Mouse (Mus musculus) heart, embryonic 11.5 days (tissue): Measurements from ENCODE around the gene Epc2. TPM values are rescaled to one million over a fixed set of nuclear protein-coding genes. Genes with fewer than 3 reads are reported as not detected.

ENCODE experiments used
- ATAC-seq: fragments of 200-750 bp; cut with Nextera tagmentation; replicated peaks from 2 replicates; pipeline ENCODE4 v1.8.0; 2017; ENCODE audit warnings: moderate library complexity; ENCODE audit not compliant: insufficient number of reproducible peaks, low FRiP score, low TSS enrichment
- H3K27ac ChIP-seq: fragments of 300-500 bp; sonication (generic); 2 replicates; pipeline ENCODE4 v1.5.1; 2014; ENCODE audit warnings: mild to moderate bottlenecking, low read depth, low read length
- H3K27me3 ChIP-seq: fragments of 300-500 bp; sonication (generic); 2 replicates; pipeline ENCODE4 v1.6.1; 2014; ENCODE audit warnings: mild to moderate bottlenecking, low read length, mixed read lengths; ENCODE audit not compliant: control insufficient read depth, insufficient read depth
- H3K36me3 ChIP-seq: fragments of 300-500 bp; sonication (generic); 2 replicates; pipeline ENCODE4 v1.6.1; 2014; ENCODE audit warnings: mild to moderate bottlenecking, low read length, moderate library complexity, mixed read lengths; ENCODE audit not compliant: control insufficient read depth, insufficient read depth
- H3K4me1 ChIP-seq: fragments of 300-500 bp; sonication (generic); 2 replicates; pipeline ENCODE4 v1.6.1; 2014; ENCODE audit warnings: low read length; ENCODE audit not compliant: control insufficient read depth, insufficient read depth
- H3K4me2 ChIP-seq: fragments of 300-500 bp; sonication (generic); 2 replicates; pipeline ENCODE4 v1.6.1; 2014; ENCODE audit warnings: mild to moderate bottlenecking, moderate library complexity
- H3K4me3 ChIP-seq: fragments of 300-500 bp; sonication (generic); 2 replicates; pipeline ENCODE4 v1.5.1; 2014; ENCODE audit warnings: low read depth, low read length
- H3K9ac ChIP-seq: fragments of 300-500 bp; sonication (generic); 2 replicates; pipeline ENCODE4 v1.6.1; 2014; ENCODE audit warnings: mild to moderate bottlenecking, low read depth, low read length, moderate library complexity
- H3K9me3 ChIP-seq: fragments of 300-500 bp; sonication (generic); replicated peaks from 2 replicates; pipeline ENCODE4 v1.6.1; 2016; ENCODE audit warnings: low read length; ENCODE audit not compliant: control insufficient read depth
- WGBS: fragments of 180-500 bp; shearing (Covaris S2); extraction: QIAGEN DNeasy Blood & Tissue Kit; methylation state at CpG from one replicate; pipeline ENCODE4 v1.1.7; 2014; ENCODE audit not compliant: insufficient replicate concordance; 5-methylcytosine and 5-hydroxymethylcytosine counted together
- polyA plus RNA-seq: library from polyadenylated mRNA; unstranded; fragments of >200 nt; fragmentation: Nextera tagmentation; extraction: Ambion mirVana; gene quantifications from 2 replicates; pipeline ENCODE4 v1.2.1, GENCODE M21; 2014

Gene Epc2
- polyA plus RNA-seq, result 6.5 and 8.2 TPM in 2 replicates

DNA sequence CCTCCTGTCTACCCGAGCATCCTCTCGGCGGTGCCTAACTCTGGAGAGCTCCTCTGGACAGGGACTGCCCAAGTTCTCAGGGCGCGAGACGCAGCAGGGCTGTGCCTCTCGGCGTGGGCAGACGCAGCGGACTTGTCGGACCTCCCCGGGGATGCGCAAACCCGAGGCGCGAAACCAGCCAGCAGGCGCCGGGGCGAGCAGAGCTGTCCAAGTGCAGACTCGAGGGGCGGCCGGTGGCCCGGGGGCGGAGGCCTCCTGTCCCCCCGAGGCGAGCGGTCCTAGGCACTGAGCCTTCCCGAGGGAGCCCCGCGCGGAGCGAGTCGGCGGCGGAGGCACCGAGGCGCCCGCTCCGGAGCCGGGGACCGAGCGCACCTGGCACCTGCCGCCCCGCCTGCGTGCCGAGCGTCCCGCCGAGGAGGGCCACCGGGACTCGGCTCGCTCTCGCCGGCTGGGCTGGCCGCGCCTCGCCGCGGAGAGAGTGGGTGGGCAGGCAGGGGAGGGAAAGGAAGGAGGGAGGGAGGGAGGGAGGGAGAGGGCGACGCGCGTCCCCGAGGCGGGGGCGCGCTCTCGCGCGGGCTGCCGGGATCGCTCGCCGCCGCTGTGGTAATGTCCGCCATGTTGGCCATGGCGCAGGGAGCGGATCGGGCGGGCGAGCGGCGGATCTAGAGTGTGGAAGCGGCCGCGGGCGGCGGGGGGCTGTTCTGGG lies at the start of gene Epc2:
Gene Epc2, plus strand, starts transcription at position 556 of the 706 bp plus-strand sequence.
- ATAC-seq, result peak; percentile 87
- Histone ChIP-seq H3K4me3 (peak within 1 kb of the TSS; percentile 94), H3K9me3 (no peaks in the 10 kb centered on the region), H3K4me1 (no peaks in the 10 kb centered on the region; the same call in 1 of the 2 replicates), H3K4me2 (peak within 1 kb of the TSS; percentile 89), H3K36me3 (no peaks in the 10 kb centered on the region), H3K27me3 (no peaks in the 10 kb centered on the region), H3K27ac (peak within 1 kb of the TSS; percentile 99), H3K9ac (peak within 1 kb of the TSS; percentile 99)
- 0% methylated on average over 63 of the region's 88 CpGs for WGBS

GRCm38 (mm10) chr2:49405954-49406353 lies 45.3 kb upstream of the Epc2 start:
- H3K27me3 ChIP-seq, result no peaks in the 10 kb centered on the region
- 39% methylated on average over 2 of the region's 2 CpGs for WGBS
- no peak overlapping the region for H3K27ac ChIP-seq
- ATAC-seq, result no peak
- no peak overlapping the region for H3K4me3 ChIP-seq
- H3K4me2 ChIP-seq, result no peak overlapping the region
- no peaks in the 10 kb centered on the region for H3K9me3 ChIP-seq
- H3K9ac ChIP-seq, result no peak overlapping the region
- no peaks in the 10 kb centered on the region for H3K4me1 ChIP-seq
- H3K36me3 ChIP-seq, result no peaks in the 10 kb centered on the region

GRCm38 (mm10) chr2:49411685-49412084 lies 39.6 kb upstream of the Epc2 start:
- Histone ChIP-seq H3K36me3 (no peaks in the 10 kb centered on the region), H3K4me1 (no peaks in the 10 kb centered on the region), H3K9me3 (no peaks in the 10 kb centered on the region), H3K9ac (no peak overlapping the region), H3K4me2 (no peak overlapping the region), H3K27ac (no peak overlapping the region), H3K27me3 (no peaks in the 10 kb centered on the region), H3K4me3 (no peak overlapping the region)
- no peak for ATAC-seq
- WGBS, result 50% methylated on average over 5 of the region's 5 CpGs

GRCm38 (mm10) chr2:49412576-49412975 lies 38.7 kb upstream of the Epc2 start:
- no peak for ATAC-seq
- Histone ChIP-seq H3K27me3 (no peaks in the 10 kb centered on the region), H3K4me3 (no peak overlapping the region), H3K4me2 (no peak overlapping the region), H3K9me3 (no peaks in the 10 kb centered on the region), H3K9ac (no peak overlapping the region), H3K36me3 (no peaks in the 10 kb centered on the region), H3K27ac (no peak overlapping the region), H3K4me1 (no peaks in the 10 kb centered on the region)
- 76% methylated on average over 6 of the region's 6 CpGs for WGBS

- no peaks in the 10 kb centered on the region for H3K4me1 ChIP-seq
- H3K4me2 ChIP-seq, result no peak overlapping the region; the same call in 1 of the 2 replicates
- no peak overlapping the region for H3K4me3 ChIP-seq
- 47% methylated on average over 3 of the region's 3 CpGs for WGBS
- no peaks in the 10 kb centered on the region for H3K36me3 ChIP-seq
- no peaks in the 10 kb centered on the region for H3K9me3 ChIP-seq
- no peak overlapping the region for H3K27ac ChIP-seq
- no peaks in the 10 kb centered on the region for H3K27me3 ChIP-seq
- H3K9ac ChIP-seq, result no peak overlapping the region
- ATAC-seq, result no peak
Measured at GRCm38 (mm10) chr2:49415868-49416267, 35.4 kb upstream of the Epc2 start.

GRCm38 (mm10) chr2:49417018-49417604 lies 34.2 kb upstream of the Epc2 start:
- H3K27ac ChIP-seq, result no peak overlapping the region
- H3K4me3 ChIP-seq, result no peak overlapping the region
- WGBS, result 57% methylated on average over 10 of the region's 10 CpGs
- no peaks in the 10 kb centered on the region for H3K9me3 ChIP-seq
- H3K4me2 ChIP-seq, result no peak overlapping the region
- no peak for ATAC-seq
- no peaks in the 10 kb centered on the region for H3K36me3 ChIP-seq
- no peak overlapping the region for H3K9ac ChIP-seq
- H3K27me3 ChIP-seq, result no peaks in the 10 kb centered on the region
- no peaks in the 10 kb centered on the region for H3K4me1 ChIP-seq

DNA sequence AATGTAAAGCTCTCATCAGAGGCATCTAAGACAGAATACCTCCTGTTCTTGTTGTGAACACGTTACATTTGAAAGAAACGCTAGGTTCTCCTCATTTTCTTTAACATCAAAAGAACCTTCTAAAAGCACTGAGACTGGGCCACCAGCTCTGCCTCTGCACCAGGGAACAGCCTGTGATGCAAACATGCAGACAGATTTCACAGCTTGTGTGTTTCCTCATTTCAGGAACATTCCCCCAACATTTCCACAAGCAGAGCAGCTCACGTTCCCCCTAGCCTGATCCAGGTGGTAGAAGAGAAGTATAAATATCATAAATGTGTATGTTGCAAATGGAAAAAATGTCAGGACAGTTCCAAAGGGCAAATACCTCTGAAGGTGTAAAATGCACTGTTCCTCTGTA lies 30.9 kb upstream of the Epc2 start:
- WGBS, result 86% methylated on average over 3 of the region's 3 CpGs
- no peak overlapping the region for H3K9ac ChIP-seq
- no peak overlapping the region for H3K4me3 ChIP-seq
- H3K27me3 ChIP-seq, result no peaks in the 10 kb centered on the region
- H3K36me3 ChIP-seq, result no peaks in the 10 kb centered on the region
- H3K27ac ChIP-seq, result no peak overlapping the region
- no peak for ATAC-seq
- H3K4me2 ChIP-seq, result no peak overlapping the region
- no peaks in the 10 kb centered on the region for H3K4me1 ChIP-seq
- H3K9me3 ChIP-seq, result no peaks in the 10 kb centered on the region

DNA sequence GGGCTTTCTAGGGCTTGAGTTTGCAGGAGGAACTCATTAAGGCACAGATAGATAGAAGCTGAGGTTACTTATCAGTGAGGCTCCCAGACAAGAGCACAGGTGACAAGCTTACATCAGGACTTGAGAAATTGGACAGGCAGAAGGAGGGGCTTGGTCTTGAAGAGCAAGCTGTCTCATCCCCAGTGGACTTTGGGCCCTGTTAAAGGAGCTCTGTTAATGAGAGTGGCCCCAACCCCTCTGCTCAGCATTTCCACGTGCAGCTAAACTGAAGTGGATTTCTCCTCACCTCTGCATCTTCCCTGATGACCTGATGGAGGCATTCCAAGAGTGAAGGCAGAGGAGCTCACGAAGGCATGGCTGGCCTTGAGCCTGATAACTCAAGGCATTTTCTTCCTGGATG lies 27.4 kb upstream of the Epc2 start:
- ATAC-seq, result no peak

GRCm38 (mm10) chr2:49424788-49425187 lies 26.5 kb upstream of the Epc2 start:
- H3K27ac ChIP-seq, result no peak overlapping the region
- no peaks in the 10 kb centered on the region for H3K9me3 ChIP-seq
- 87% methylated on average over 4 of the region's 4 CpGs for WGBS
- no peak overlapping the region for H3K4me3 ChIP-seq
- ATAC-seq, result no peak
- H3K4me1 ChIP-seq, result no peaks in the 10 kb centered on the region
- H3K9ac ChIP-seq, result no peak overlapping the region
- no peak overlapping the region for H3K4me2 ChIP-seq
- H3K36me3 ChIP-seq, result no peaks in the 10 kb centered on the region
- H3K27me3 ChIP-seq, result no peaks in the 10 kb centered on the region

More for the DNA sequence above, 27.4 kb upstream of the Epc2 start:
- no peak overlapping the region for H3K4me2 ChIP-seq
- H3K9ac ChIP-seq, result no peak overlapping the region
- H3K27ac ChIP-seq, result no peak overlapping the region
- no peak overlapping the region for H3K4me3 ChIP-seq
- no peaks in the 10 kb centered on the region for H3K9me3 ChIP-seq
- 54% methylated on average over 2 of the region's 2 CpGs for WGBS
- no peaks in the 10 kb centered on the region for H3K27me3 ChIP-seq
- no peaks in the 10 kb centered on the region for H3K36me3 ChIP-seq
- H3K4me1 ChIP-seq, result no peaks in the 10 kb centered on the region
